Mouse (Mus musculus) olfactory bulb, adult 2 months (tissue): ENCODE results near the gene Fbxo2. TPM values are rescaled to one million over a fixed set of nuclear protein-coding genes. Genes with fewer than 3 reads are reported as not detected.

Experiments used
- H3K27ac ChIP-seq: fragments of 200-500 bp; 2 replicates; pipeline ENCODE4 v1.5.1; 2012; ENCODE audit warnings: low read depth, low read length; ENCODE audit not compliant: insufficient read depth
- H3K4me1 ChIP-seq: fragments of 200-500 bp; 2 replicates; pipeline ENCODE4 v1.6.1; 2012; ENCODE audit warnings: low read length; ENCODE audit not compliant: control insufficient read depth, insufficient read depth
- H3K4me3 ChIP-seq: fragments of 200-500 bp; 2 replicates; pipeline ENCODE4 v1.5.1; 2012; ENCODE audit warnings: mild to moderate bottlenecking, low read depth, low read length, moderate library complexity; ENCODE audit not compliant: insufficient read depth
- CTCF ChIP-seq: fragments of 200-500 bp; IDR thresholded peaks from 2 replicates; pipeline ENCODE4 v1.5.1; 2012; ENCODE audit warnings: low read depth, mild to moderate bottlenecking, low read length, moderate library complexity; ENCODE audit not compliant: insufficient read depth
- POLR2A ChIP-seq: fragments of 200-500 bp; IDR thresholded peaks from 2 replicates; pipeline ENCODE4 v1.6.1; 2012; ENCODE audit warnings: mild to moderate bottlenecking, low read depth, low read length, moderate library complexity; ENCODE audit not compliant: insufficient read depth
- WGBS: fragments of 180-500 bp; shearing (Covaris S2); methylation state at CpG from one replicate; pipeline ENCODE4 v1.1.7; 2018; 5-methylcytosine and 5-hydroxymethylcytosine counted together
- polyA plus RNA-seq: library from polyadenylated mRNA; stranded (reverse); fragments of >200 nt; gene quantifications from 2 replicates; pipeline ENCODE4 v1.2.4, GENCODE M21; 2012; ENCODE audit warnings: low replicate concordance; ENCODE audit not compliant: missing spikeins, insufficient read depth, insufficient read length

Fbxo2 gene
- polyA plus RNA-seq, 1 experiment: not detected

- Histone ChIP-seq H3K4me1 (peaks cover 5% of the 10 kb centered on the region; the same call in 1 of the 2 replicates), H3K27ac (no peak overlapping the region), H3K4me3 (no peak overlapping the region)
- WGBS: 31% methylated on average over 6 of the region's 6 CpGs
- TF ChIP-seq CTCF (no peak), POLR2A (no peak)
Measured at GRCm38 (mm10) chr4:148121982-148122693, 38.3 kb upstream of the Fbxo2 start.

- WGBS: 78% methylated on average over 3 of the region's 3 CpGs
- H3K4me3 ChIP-seq: no peak overlapping the region
- no peak for TF ChIP-seq CTCF
- no peak for TF ChIP-seq POLR2A
- peaks cover 5% of the 10 kb centered on the region; the same call in 1 of the 2 replicates for H3K4me1 ChIP-seq
- no peak overlapping the region for H3K27ac ChIP-seq
Measured at GRCm38 (mm10) chr4:148122694-148123066, 37.7 kb upstream of the Fbxo2 start.

- WGBS: 81% methylated on average over 1 of the region's 1 CpGs
- Histone ChIP-seq H3K27ac (no peak overlapping the region), H3K4me3 (no peak overlapping the region), H3K4me1 (peaks cover 10% of the 10 kb centered on the region)
- TF ChIP-seq POLR2A (no peak), CTCF (no peak)
Measured at GRCm38 (mm10) chr4:148128241-148128640, 32.2 kb upstream of the Fbxo2 start.

- H3K4me1 ChIP-seq: peaks cover 10% of the 10 kb centered on the region
- WGBS: 89% methylated on average over 2 of the region's 2 CpGs
- no peak for TF ChIP-seq CTCF
- TF ChIP-seq POLR2A: no peak
- H3K4me3 ChIP-seq: no peak overlapping the region
- no peak overlapping the region for H3K27ac ChIP-seq
Measured at GRCm38 (mm10) chr4:148128672-148129071, 31.7 kb upstream of the Fbxo2 start.

- H3K4me3 ChIP-seq: peak within 1 kb of the TSS; percentile 79
- peaks cover 10% of the 10 kb centered on the region for H3K4me1 ChIP-seq
- no peak for TF ChIP-seq POLR2A
- TF ChIP-seq CTCF: no peak
- H3K27ac ChIP-seq: no peak within 1 kb of the TSS
- 9% methylated on average over 18 of the region's 18 CpGs for WGBS
Measured at GRCm38 (mm10) chr4:148130133-148130532, 30.3 kb upstream of the Fbxo2 start, which contains the start of gene Mad2l2. Gene Mad2l2, plus strand, starts transcription at chr4:148130384.

GRCm38 (mm10) chr4:148130561-148131413 lies 29.6 kb upstream of the Fbxo2 start, which contains the start of gene Draxin:
Gene Draxin, minus strand, starts transcription at chr4:148130698.
- Histone ChIP-seq H3K4me1 (peaks cover 10% of the 10 kb centered on the region), H3K4me3 (peak within 1 kb of the TSS; percentile 79), H3K27ac (no peak within 1 kb of the TSS)
- WGBS: under 1% methylated on average over 83 of the region's 87 CpGs
- no peak for TF ChIP-seq CTCF
- TF ChIP-seq POLR2A: no peak; the same call in 1 of the 2 replicates

- 5% methylated on average over 21 of the region's 21 CpGs for WGBS
- peaks cover 10% of the 10 kb centered on the region for H3K4me1 ChIP-seq
- H3K27ac ChIP-seq: no peak overlapping the region
- peak overlapping the region; percentile 79 for H3K4me3 ChIP-seq
- no peak for TF ChIP-seq CTCF
- TF ChIP-seq POLR2A: no peak
Measured at GRCm38 (mm10) chr4:148131497-148132081, 28.8 kb upstream of the Fbxo2 start.

- 89% methylated on average over 8 of the region's 8 CpGs for WGBS
- peaks cover 10% of the 10 kb centered on the region for H3K4me1 ChIP-seq
- no peak overlapping the region for H3K27ac ChIP-seq
- TF ChIP-seq CTCF: no peak
- TF ChIP-seq POLR2A: no peak
- H3K4me3 ChIP-seq: no peak overlapping the region
Measured at GRCm38 (mm10) chr4:148134988-148135387, 25.4 kb upstream of the Fbxo2 start.
